Mouse (Mus musculus) megakaryocyte, embryonic 14.5 days (primary cell): Measurements from ENCODE around the gene Cyp4f17. TPM values are rescaled to one million over a fixed set of nuclear protein-coding genes. Genes with fewer than 3 reads are reported as not detected.
A peak's percentile ranks its signal among the peaks of the same experiment; 100 is the strongest.

Source experiments
- H3K27me3 ChIP-seq: replicated peaks from 2 replicates; pipeline ENCODE3; 2012; ENCODE audit warnings: inconsistent platforms
- H3K36me3 ChIP-seq: replicated peaks from 2 replicates; pipeline ENCODE3; 2012; ENCODE audit warnings: low read length, inconsistent platforms, mixed read lengths
- H3K4me1 ChIP-seq: 2 replicates; pipeline ENCODE4 v1.6.1; 2012; ENCODE audit warnings: inconsistent platforms
- H3K4me3 ChIP-seq: replicated peaks from 2 replicates; pipeline ENCODE3; 2012; ENCODE audit warnings: moderate library complexity, mild to moderate bottlenecking, inconsistent platforms
- H3K9me3 ChIP-seq: 2 replicates; pipeline ENCODE4 v1.6.1; 2012; ENCODE audit warnings: inconsistent platforms
- FLI1 ChIP-seq: IDR thresholded peaks from 2 replicates; pipeline ENCODE4 v1.6.1; 2012; ENCODE audit warnings: low read length, inconsistent platforms, mixed read lengths
- GATA1 ChIP-seq: IDR thresholded peaks from 3 replicates; pipeline ENCODE4 v1.6.1; 2012; ENCODE audit warnings: mixed read lengths, low read length, inconsistent platforms, borderline replicate concordance
- polyA plus RNA-seq: library from polyadenylated mRNA; stranded (reverse); fragments of >175 nt; gene quantifications from 2 replicates; pipeline ENCODE4 v1.2.3, GENCODE M21; 2012; ENCODE audit warnings: low replicate concordance; ENCODE audit not compliant: insufficient read depth

The Cyp4f17 gene
- polyA plus RNA-seq, result 0.67 TPM in 1 of 2 replicates, not detected in the other

GRCm38 (mm10) chr17:32505851-32506728 is at the start of gene Cyp4f17:
Cyp4f17 (plus strand) TSS chr17:32506050.
- TF ChIP-seq GATA1 (no peak), FLI1 (no peak)
- H3K9me3 ChIP-seq, result no peaks in the 10 kb centered on the region
- peaks cover 14% of the 10 kb centered on the region for H3K27me3 ChIP-seq
- peaks cover 33% of the 10 kb centered on the region for H3K4me1 ChIP-seq
- H3K4me3 ChIP-seq, result peak within 1 kb of the TSS; percentile 89
- H3K36me3 ChIP-seq, result no peaks in the 10 kb centered on the region

DNA sequence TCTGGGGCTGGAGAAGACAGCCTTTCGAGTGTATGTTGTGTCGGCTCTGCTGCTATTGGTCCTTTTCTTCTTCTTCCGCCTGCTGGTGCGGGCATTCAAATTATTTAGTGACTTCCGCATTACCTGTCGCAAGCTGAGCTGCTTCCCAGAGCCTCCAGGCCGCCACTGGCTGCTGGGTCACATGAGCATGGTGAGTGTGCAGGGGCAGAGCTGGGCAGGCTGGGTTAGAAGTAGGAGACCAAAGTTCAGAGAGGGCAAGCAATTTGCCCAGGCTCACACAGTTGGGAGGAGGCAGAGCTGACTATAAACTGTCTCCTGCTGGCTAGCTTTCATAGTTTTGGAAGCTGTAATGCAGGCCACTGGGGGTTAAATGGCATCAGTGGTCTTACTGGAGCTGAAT is 37.4 kb upstream of the Cyp4f17 start:
- Histone ChIP-seq H3K9me3 (no peaks in the 10 kb centered on the region), H3K27me3 (peaks cover 37% of the 10 kb centered on the region), H3K36me3 (no peaks in the 10 kb centered on the region), H3K4me1 (peaks cover 4% of the 10 kb centered on the region; the same call in 1 of the 2 replicates), H3K4me3 (no peak overlapping the region)
- no peak for TF ChIP-seq GATA1
- TF ChIP-seq FLI1, result no peak

GRCm38 (mm10) chr17:32470795-32471194 is 35.1 kb upstream of the Cyp4f17 start:
- no peaks in the 10 kb centered on the region for H3K9me3 ChIP-seq
- peaks cover 12% of the 10 kb centered on the region for H3K4me1 ChIP-seq
- no peak overlapping the region for H3K4me3 ChIP-seq
- H3K27me3 ChIP-seq, result peaks cover 30% of the 10 kb centered on the region
- H3K36me3 ChIP-seq, result no peaks in the 10 kb centered on the region
- TF ChIP-seq GATA1 (no peak), FLI1 (no peak)

DNA sequence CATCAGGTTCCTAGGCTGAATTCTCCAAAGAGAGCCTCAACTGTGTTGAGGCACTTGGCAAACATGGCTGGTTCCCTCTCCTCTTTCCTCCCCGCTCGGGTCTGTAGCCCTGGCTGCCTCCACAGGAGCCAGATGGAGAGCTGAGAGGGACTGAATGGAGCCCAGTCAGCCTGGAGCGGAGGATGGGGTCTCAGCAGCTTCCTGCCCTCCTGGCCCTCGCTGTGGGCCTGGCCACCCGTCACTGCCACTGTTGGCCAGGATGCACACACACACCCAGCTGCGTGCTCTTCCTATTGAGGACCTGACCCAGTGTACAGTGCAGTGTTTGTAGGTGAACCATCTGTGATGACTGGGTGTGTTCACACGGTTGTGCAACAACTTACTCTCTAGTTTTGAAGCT is 33.7 kb upstream of the Cyp4f17 start:
- no peak overlapping the region for H3K4me3 ChIP-seq
- TF ChIP-seq GATA1 (no peak), FLI1 (no peak)
- H3K9me3 ChIP-seq, result peaks cover 8% of the 10 kb centered on the region
- H3K36me3 ChIP-seq, result no peaks in the 10 kb centered on the region
- H3K27me3 ChIP-seq, result peaks cover 33% of the 10 kb centered on the region
- H3K4me1 ChIP-seq, result peaks cover 12% of the 10 kb centered on the region

GRCm38 (mm10) chr17:32474954-32475560 is 30.8 kb upstream of the Cyp4f17 start:
- peaks cover 40% of the 10 kb centered on the region for H3K27me3 ChIP-seq
- peaks cover 8% of the 10 kb centered on the region for H3K9me3 ChIP-seq
- H3K36me3 ChIP-seq, result no peaks in the 10 kb centered on the region
- peaks cover 27% of the 10 kb centered on the region for H3K4me1 ChIP-seq
- TF ChIP-seq FLI1, result no peak
- no peak for TF ChIP-seq GATA1
- H3K4me3 ChIP-seq, result peak overlapping the region; percentile 82

- no peak for TF ChIP-seq GATA1
- peaks cover 50% of the 10 kb centered on the region for H3K27me3 ChIP-seq
- no peak overlapping the region for H3K4me3 ChIP-seq
Measured at GRCm38 (mm10) chr17:32477204-32477603, 28.6 kb upstream of the Cyp4f17 start.

GRCm38 (mm10) chr17:32478727-32479126 is 27.1 kb upstream of the Cyp4f17 start:
- peaks cover 28% of the 10 kb centered on the region for H3K4me1 ChIP-seq
- H3K36me3 ChIP-seq, result no peaks in the 10 kb centered on the region
- peaks cover 54% of the 10 kb centered on the region for H3K27me3 ChIP-seq
- no peak overlapping the region for H3K4me3 ChIP-seq
- peaks cover 8% of the 10 kb centered on the region for H3K9me3 ChIP-seq
- no peak for TF ChIP-seq GATA1
- TF ChIP-seq FLI1, result no peak

More at GRCm38 (mm10) chr17:32477204-32477603, 28.6 kb upstream of the Cyp4f17 start:
- peaks cover 23% of the 10 kb centered on the region for H3K4me1 ChIP-seq
- H3K36me3 ChIP-seq, result no peaks in the 10 kb centered on the region
- H3K9me3 ChIP-seq, result peaks cover 8% of the 10 kb centered on the region

- H3K36me3 ChIP-seq, result no peaks in the 10 kb centered on the region
- peaks cover 8% of the 10 kb centered on the region for H3K9me3 ChIP-seq
- peaks cover 56% of the 10 kb centered on the region for H3K27me3 ChIP-seq
- TF ChIP-seq FLI1, result no peak
- TF ChIP-seq GATA1, result no peak
- peaks cover 26% of the 10 kb centered on the region for H3K4me1 ChIP-seq
- no peak overlapping the region for H3K4me3 ChIP-seq
Measured at GRCm38 (mm10) chr17:32479554-32480506, 26.0 kb upstream of the Cyp4f17 start.

DNA sequence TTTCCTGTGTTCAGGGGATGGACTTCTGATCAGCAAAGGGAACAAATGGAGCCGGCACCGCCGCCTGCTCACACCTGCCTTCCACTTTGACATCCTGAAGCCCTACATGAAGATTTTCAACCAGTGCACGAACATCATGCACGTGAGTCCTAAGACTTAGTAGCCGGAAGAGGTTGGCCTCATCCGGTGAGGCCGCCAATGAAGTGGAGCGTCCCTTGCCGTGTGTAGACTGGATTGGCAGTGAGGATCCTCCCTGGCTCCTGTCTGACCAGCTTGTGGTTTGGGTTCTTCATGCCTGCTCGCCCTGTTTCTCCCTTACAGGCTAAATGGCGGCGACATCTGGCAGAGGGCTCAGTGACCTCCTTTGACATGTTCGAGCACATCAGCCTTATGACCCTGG is 24.1 kb upstream of the Cyp4f17 start:
- Histone ChIP-seq H3K9me3 (peaks cover 4% of the 10 kb centered on the region), H3K36me3 (no peaks in the 10 kb centered on the region), H3K4me3 (no peak overlapping the region), H3K27me3 (peaks cover 61% of the 10 kb centered on the region), H3K4me1 (peaks cover 19% of the 10 kb centered on the region)
- TF ChIP-seq FLI1, result no peak
- TF ChIP-seq GATA1, result no peak
